Mouse (Mus musculus) cortical plate, adult 2 months (tissue): Measurements from ENCODE around the gene Cops6.

Source experiments
- CTCF ChIP-seq: fragments of 200-500 bp; IDR thresholded peaks from 2 replicates; pipeline ENCODE4 v1.5.1; 2011; ENCODE audit warnings: mild to moderate bottlenecking, control low read depth, low read length; ENCODE audit not compliant: insufficient read depth; ENCODE audit errors: extremely low read depth
- POLR2A ChIP-seq: fragments of 200-500 bp; IDR thresholded peaks from 2 replicates; pipeline ENCODE4 v1.6.1; 2011; ENCODE audit warnings: mild to moderate bottlenecking, low read length, control low read depth; ENCODE audit not compliant: insufficient read depth; ENCODE audit errors: extremely low read depth

GRCm38 (mm10) chr5:138170936-138171561 lies 10.2 kb downstream of the Cops6 start:
- TF ChIP-seq POLR2A, result peak; percentile 2; the same call in 1 of the 2 replicates
- TF ChIP-seq CTCF, result no peak
